Mouse (Mus musculus) stomach, embryonic 14.5 days (tissue): ENCODE measurements around the gene Pigk. TPM values are rescaled to one million over a fixed set of nuclear protein-coding genes. Genes with fewer than 3 reads are reported as not detected.
"Not testable (repeated sequence)": the region's sequence is repeated elsewhere in the genome, so short reads cannot be mapped to it uniquely, and the experiment has no call there.

ENCODE experiments used
- ATAC-seq: fragments of 200-750 bp; cut with Nextera tagmentation; 2 replicates; pipeline ENCODE4 v1.8.0; 2017; ENCODE audit warnings: low read depth, moderate TSS enrichment; ENCODE audit not compliant: insufficient number of reproducible peaks, insufficient read depth, low FRiP score
- H3K27ac ChIP-seq: fragments of 300-500 bp; sonication (generic); 2 replicates; pipeline ENCODE4 v1.5.1; 2014; ENCODE audit warnings: mild to moderate bottlenecking, low read length, moderate library complexity, mixed read lengths
- H3K27me3 ChIP-seq: fragments of 300-500 bp; sonication (generic); 2 replicates; pipeline ENCODE4 v1.6.1; 2014; ENCODE audit warnings: low read length, control low read depth, mixed read lengths; ENCODE audit not compliant: control insufficient read depth, insufficient read depth
- H3K36me3 ChIP-seq: fragments of 300-500 bp; sonication (generic); 2 replicates; pipeline ENCODE4 v1.6.1; 2014; ENCODE audit warnings: mild to moderate bottlenecking, control low read depth, low read length, moderate library complexity, mixed read lengths; ENCODE audit not compliant: control insufficient read depth, insufficient read depth
- H3K4me1 ChIP-seq: fragments of 300-500 bp; sonication (generic); 2 replicates; pipeline ENCODE4 v1.6.1; 2014; ENCODE audit warnings: low read length, control low read depth, mixed read lengths; ENCODE audit not compliant: control insufficient read depth, insufficient read depth
- H3K4me2 ChIP-seq: fragments of 300-500 bp; sonication (generic); replicated peaks from 2 replicates; pipeline ENCODE4 v1.6.1; 2014; ENCODE audit warnings: low read depth, low read length, control low read depth
- H3K4me3 ChIP-seq: fragments of 300-500 bp; sonication (generic); 2 replicates; pipeline ENCODE4 v1.5.1; 2014; ENCODE audit warnings: low read depth, low read length, control low read depth
- H3K9ac ChIP-seq: fragments of 300-500 bp; sonication (generic); replicated peaks from 2 replicates; pipeline ENCODE4 v1.6.1; 2014; ENCODE audit warnings: low read depth, mild to moderate bottlenecking, control low read depth, low read length, moderate library complexity, mixed read lengths
- H3K9me3 ChIP-seq: fragments of 300-500 bp; sonication (generic); 2 replicates; pipeline ENCODE4 v1.6.1; 2016; ENCODE audit warnings: low read depth, low read length, control low read depth; ENCODE audit not compliant: control insufficient read depth
- WGBS: fragments of 180-500 bp; shearing (Covaris S2); extraction: QIAGEN DNeasy Blood & Tissue Kit; methylation state at CpG from one replicate; pipeline ENCODE4 v1.1.7; 2014; 5-methylcytosine and 5-hydroxymethylcytosine counted together
- polyA plus RNA-seq: library from polyadenylated mRNA; unstranded; fragments of >200 nt; fragmentation: Nextera tagmentation; extraction: Ambion mirVana; gene quantifications from 2 replicates; pipeline ENCODE4 v1.2.1, GENCODE M21; 2014

The Pigk gene
- polyA plus RNA-seq, 1 experiment from 2014 or later: 55.2 TPM

DNA sequence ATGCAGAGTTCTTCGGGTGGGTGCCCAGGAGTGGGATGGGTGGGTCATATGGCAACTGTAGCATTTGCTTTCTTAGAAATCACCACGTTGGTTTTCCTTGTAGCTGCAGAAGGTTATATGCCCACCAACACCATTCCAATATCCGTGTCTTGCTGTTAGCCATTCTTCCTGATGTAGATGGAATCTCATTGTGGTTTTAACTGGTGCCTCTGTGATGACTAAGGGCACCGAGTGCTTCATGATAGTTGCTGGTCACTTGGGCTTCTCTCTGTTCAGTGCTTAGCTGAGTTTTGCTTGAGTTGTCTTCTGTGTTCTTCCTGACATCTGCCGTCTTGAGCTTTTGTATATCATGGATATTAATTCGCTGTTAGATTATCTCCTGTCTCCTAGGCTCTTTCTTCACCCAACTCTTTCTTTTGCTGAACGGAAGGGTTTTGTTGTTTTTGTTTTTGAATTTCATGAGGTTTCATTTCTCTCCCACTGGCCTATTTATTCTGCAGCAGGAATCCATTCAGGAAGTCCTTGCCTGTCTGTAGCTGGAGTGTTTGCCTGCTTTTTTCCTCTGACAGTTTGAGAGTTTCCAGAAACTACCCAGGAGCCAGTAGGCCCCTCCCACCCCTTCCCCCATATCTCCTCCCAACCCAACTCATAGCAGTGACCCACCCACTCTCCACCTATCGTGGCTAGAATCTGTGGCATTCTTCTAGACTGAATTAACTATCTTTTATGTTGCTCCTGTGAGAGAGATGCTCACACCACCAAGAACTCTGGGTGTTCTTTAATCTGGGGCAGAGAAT lies 50.8 kb downstream of the Pigk start:
- no peak overlapping the region for H3K9ac ChIP-seq
- peaks cover 14% of the 10 kb centered on the region for H3K4me1 ChIP-seq
- H3K27me3 ChIP-seq: no peaks in the 10 kb centered on the region
- ATAC-seq: no peak
- no peaks in the 10 kb centered on the region for H3K9me3 ChIP-seq
- no peak overlapping the region for H3K4me3 ChIP-seq
- H3K4me2 ChIP-seq: no peak overlapping the region
- WGBS: 61% methylated on average over 8 of the region's 8 CpGs
- no peak overlapping the region for H3K27ac ChIP-seq
- H3K36me3 ChIP-seq: no peaks in the 10 kb centered on the region

- H3K4me1 ChIP-seq: peaks cover 14% of the 10 kb centered on the region
- H3K27ac ChIP-seq: no peak overlapping the region
- no peak for ATAC-seq
- H3K4me2 ChIP-seq: no peak overlapping the region
- no peak overlapping the region for H3K9ac ChIP-seq
- WGBS: 30% methylated on average over 11 of the region's 11 CpGs
- H3K4me3 ChIP-seq: no peak overlapping the region
- no peaks in the 10 kb centered on the region for H3K27me3 ChIP-seq
- H3K9me3 ChIP-seq: no peaks in the 10 kb centered on the region
- no peaks in the 10 kb centered on the region for H3K36me3 ChIP-seq
Observed at GRCm38 (mm10) chr3:152767485-152767884, 53.6 kb downstream of the Pigk start.

- Histone ChIP-seq H3K4me3 (no peak overlapping the region), H3K27ac (no peak overlapping the region), H3K4me2 (no peak overlapping the region), H3K4me1 (peaks cover 1% of the 10 kb centered on the region; the same call in 1 of the 2 replicates), H3K36me3 (no peaks in the 10 kb centered on the region), H3K27me3 (no peaks in the 10 kb centered on the region), H3K9ac (no peak overlapping the region), H3K9me3 (no peaks in the 10 kb centered on the region)
- 85% methylated on average over 6 of the region's 6 CpGs for WGBS
- no peak for ATAC-seq
Observed at GRCm38 (mm10) chr3:152770056-152770455, 56.2 kb downstream of the Pigk start.

DNA sequence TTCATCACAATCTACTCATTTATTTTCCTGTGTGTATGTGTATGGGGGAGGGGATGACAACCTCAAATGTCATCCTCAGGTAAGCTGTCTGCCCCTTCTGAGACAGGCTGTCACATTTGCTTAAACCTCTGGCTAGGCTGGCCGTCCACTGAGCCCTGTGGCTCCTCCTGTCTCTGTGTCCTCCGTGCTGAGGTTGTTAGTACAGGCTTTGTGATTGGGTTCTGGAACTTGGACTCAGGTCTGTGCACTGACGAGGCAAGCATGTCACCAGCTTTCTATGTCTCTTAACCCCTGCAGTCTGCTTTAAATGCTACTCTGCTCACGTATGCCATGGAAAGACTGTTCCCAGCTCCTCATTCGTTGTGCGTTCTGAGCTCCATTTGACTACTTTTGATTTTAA lies 62.5 kb downstream of the Pigk start:
- Histone ChIP-seq H3K4me2 (no peak overlapping the region), H3K36me3 (no peaks in the 10 kb centered on the region), H3K9me3 (no peaks in the 10 kb centered on the region), H3K27me3 (no peaks in the 10 kb centered on the region), H3K27ac (no peak overlapping the region), H3K9ac (no peak overlapping the region), H3K4me3 (no peak overlapping the region), H3K4me1 (peaks cover 8% of the 10 kb centered on the region)
- no peak for ATAC-seq
- 80% methylated on average over 6 of the region's 6 CpGs for WGBS

DNA sequence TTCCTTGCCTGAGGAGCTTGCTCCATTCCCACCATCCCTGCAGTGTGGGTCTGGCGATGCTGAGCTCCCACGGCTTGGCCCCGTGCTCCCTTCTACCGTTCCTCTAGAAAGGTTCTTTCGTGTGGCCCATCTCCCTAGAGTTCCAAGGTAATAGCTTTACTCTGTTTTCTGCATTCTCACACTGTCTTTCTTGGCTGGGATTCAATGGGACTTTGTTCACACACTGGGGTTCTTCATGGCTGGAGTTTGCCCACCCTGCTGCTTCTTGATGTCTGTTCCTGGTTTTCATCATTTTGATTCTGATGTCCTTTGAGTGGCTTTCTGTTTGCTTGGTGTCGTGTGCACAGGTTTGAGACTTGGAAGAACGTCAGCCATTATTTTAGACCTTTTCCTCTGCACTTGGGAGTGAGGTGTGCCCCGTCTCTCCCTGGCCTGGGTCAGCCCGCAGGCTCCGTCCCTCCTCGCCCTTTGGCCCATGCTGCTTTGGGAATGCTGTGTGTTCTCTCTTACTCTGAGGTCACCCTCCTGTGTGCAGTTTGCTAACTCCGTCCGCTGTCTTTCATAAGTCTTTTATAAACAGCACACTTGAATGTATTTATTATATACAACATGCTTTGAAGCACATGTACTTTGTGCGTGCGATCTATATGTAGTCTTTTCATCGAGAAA lies 63.1 kb downstream of the Pigk start:
- no peaks in the 10 kb centered on the region for H3K27me3 ChIP-seq
- no peak overlapping the region for H3K9ac ChIP-seq
- peaks cover 8% of the 10 kb centered on the region for H3K4me1 ChIP-seq
- no peaks in the 10 kb centered on the region for H3K9me3 ChIP-seq
- no peak for ATAC-seq
- no peak overlapping the region for H3K27ac ChIP-seq
- no peaks in the 10 kb centered on the region for H3K36me3 ChIP-seq
- no peak overlapping the region for H3K4me3 ChIP-seq
- no peak overlapping the region for H3K4me2 ChIP-seq
- 48% methylated on average over 16 of the region's 16 CpGs for WGBS

GRCm38 (mm10) chr3:152779819-152780218 lies 65.9 kb downstream of the Pigk start:
- peaks cover 8% of the 10 kb centered on the region for H3K4me1 ChIP-seq
- 68% methylated on average over 4 of the region's 4 CpGs for WGBS
- H3K27me3 ChIP-seq: no peaks in the 10 kb centered on the region
- H3K4me2 ChIP-seq: no peak overlapping the region
- H3K9ac ChIP-seq: no peak overlapping the region
- H3K4me3 ChIP-seq: no peak overlapping the region
- no peaks in the 10 kb centered on the region for H3K36me3 ChIP-seq
- ATAC-seq: no peak
- no peaks in the 10 kb centered on the region for H3K9me3 ChIP-seq
- no peak overlapping the region for H3K27ac ChIP-seq

- ATAC-seq: peak; percentile 67
- 11% methylated on average over 7 of the region's 7 CpGs for WGBS
Observed at GRCm38 (mm10) chr3:152783792-152784191, 69.9 kb downstream of the Pigk start.

DNA sequence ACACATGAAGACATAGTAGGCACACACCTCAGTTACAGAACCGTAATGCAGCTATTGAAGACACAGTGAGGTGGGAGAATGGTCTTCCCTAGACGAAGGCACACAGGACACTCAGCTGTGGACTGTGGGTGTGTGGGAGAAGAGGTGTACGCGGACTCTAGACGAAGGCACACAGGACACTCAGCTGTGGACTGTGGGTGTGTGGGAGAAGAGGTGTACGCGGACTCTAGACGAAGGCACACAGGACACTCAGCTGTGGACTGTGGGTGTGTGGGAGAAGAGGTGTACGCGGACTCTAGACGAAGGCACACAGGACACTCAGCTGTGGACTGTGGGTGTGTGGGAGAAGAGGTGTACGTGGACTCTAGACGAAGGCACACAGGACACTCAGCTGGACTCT lies 70.5 kb downstream of the Pigk start:
- H3K9me3 ChIP-seq, H3K36me3 ChIP-seq, H3K4me1 ChIP-seq, H3K9ac ChIP-seq, ATAC-seq, H3K27me3 ChIP-seq, H3K4me2 ChIP-seq, H3K27ac ChIP-seq, H3K4me3 ChIP-seq: not testable (repeated sequence)
- WGBS: 83% methylated on average over 7 of the region's 13 CpGs

More at GRCm38 (mm10) chr3:152783792-152784191, 69.9 kb downstream of the Pigk start:
- Histone ChIP-seq H3K9ac (no peak overlapping the region), H3K36me3 (no peaks in the 10 kb centered on the region), H3K27me3 (no peaks in the 10 kb centered on the region), H3K4me3 (no peak overlapping the region), H3K27ac (no peak overlapping the region), H3K4me2 (no peak overlapping the region), H3K9me3 (no peaks in the 10 kb centered on the region), H3K4me1 (no peaks in the 10 kb centered on the region)
